Mouse (Mus musculus) cerebellum, adult (tissue): ENCODE measurements around the gene Dpysl4.
A peak's percentile ranks its signal among the peaks of the same experiment; 100 is the strongest.

Experiments used
- ATAC-seq: cut with Nextera tagmentation; 2 replicates; pipeline ENCODE4 v1.9.2; 2017; ENCODE audit warnings: mild to moderate bottlenecking, moderate library complexity, mixed read lengths; ENCODE audit not compliant: insufficient number of reproducible peaks, low FRiP score, low TSS enrichment

Gene Dpysl4

DNA sequence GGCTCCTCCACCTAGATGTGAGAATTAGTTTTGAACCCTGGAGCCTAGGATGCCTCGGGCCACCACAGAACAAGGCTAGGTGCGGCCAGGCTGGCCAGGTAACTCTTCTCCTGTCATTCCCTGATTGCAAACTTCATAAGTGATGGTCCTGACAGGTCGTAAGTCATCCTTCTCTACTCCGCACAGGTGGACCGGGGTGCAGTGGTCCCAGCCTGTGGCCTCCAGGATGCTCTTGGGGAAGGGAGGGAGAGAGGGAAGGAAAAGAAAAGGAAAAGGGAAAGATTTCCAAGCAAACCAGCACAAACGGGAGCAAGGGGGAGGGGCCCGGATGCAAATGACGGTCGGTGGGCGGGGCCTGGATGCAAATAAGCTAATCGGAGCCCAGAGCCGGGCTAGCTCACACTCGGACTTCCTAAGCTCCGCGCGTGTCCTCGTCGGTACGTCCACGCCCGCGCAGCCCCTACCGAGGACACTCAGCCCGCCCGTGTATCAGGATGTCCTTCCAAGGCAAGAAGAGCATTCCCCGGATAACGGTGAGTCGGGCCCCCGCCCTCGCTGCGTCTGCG is at the start of gene Dpysl4:
Gene Dpysl4 (plus strand): TSS at position 373 of the 566 bp plus-strand sequence.
- peak; percentile 73 for ATAC-seq

DNA sequence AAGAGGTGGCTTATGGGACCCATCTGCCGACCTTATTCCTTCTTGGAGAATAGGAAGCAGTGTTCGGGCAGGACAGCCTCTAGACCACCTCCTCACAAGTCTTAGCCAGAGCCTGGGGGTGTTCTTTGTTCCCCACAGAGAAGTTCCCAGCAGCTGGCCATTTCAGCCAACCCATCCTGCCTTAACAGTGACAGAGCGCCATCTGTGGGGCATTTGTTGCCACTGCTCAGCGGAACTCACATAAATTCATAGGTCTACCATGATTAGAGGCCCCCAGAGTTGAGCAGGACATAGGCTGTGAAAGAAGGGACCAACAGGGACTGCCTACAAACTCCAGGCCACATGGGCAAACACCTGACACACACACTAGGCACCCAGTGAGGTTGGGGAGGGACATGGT is 22.4 kb upstream of the Dpysl4 start:
- ATAC-seq, result no peak

DNA sequence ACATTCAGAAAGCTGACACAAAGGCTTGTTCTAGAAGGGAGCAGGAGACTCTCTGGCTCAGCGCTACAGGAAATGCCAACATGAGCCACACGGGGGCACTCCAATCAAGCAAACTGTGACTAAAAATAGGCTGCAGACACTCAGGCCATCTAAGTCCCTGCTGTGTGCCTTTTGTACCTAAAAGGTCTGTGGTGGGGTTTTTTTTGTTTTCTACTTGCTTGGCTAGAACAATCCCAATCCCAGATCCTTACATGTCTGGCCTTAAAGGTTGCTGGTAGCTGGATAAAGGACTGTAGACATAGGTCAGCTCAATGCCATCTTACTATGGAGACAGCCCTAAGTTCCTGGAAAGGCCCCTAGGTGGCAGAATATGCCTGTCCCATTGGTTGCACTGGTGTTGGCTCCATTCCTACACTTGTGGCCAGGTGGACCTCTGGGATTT is 17.6 kb upstream of the Dpysl4 start:
- peak; percentile 84 for ATAC-seq

GRCm38 (mm10) chr7:139074189-139074588 is 11.6 kb upstream of the Dpysl4 start:
- no peak for ATAC-seq

- ATAC-seq, result no peak
Observed at GRCm38 (mm10) chr7:139075054-139075794, 10.6 kb upstream of the Dpysl4 start.

- ATAC-seq, result peak; percentile 47; the same call in 1 of the 2 replicates
Observed at GRCm38 (mm10) chr7:139077283-139077682, 8.5 kb upstream of the Dpysl4 start.

DNA sequence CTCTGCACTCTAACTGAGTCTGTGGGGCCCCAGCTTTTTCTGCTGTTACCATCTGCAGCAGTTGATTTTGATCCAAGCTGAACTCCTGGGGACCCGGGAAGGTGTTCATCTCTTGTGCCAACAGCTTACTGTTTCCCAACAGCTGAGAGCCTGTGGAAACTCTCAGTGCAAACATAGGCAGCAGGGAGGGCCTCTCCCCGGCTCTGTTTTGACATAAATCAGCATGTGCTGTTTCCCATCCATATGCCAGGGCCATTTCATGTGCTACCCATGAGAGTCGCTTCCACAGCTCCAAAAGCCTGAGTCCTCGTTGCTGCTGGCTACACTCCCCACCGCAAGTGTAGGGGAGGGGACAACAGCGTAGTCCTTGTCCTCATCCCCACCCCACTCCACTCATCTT is 7.6 kb upstream of the Dpysl4 start:
- ATAC-seq, result no peak

GRCm38 (mm10) chr7:139079141-139079540 is 6.7 kb upstream of the Dpysl4 start:
- ATAC-seq, result no peak

DNA sequence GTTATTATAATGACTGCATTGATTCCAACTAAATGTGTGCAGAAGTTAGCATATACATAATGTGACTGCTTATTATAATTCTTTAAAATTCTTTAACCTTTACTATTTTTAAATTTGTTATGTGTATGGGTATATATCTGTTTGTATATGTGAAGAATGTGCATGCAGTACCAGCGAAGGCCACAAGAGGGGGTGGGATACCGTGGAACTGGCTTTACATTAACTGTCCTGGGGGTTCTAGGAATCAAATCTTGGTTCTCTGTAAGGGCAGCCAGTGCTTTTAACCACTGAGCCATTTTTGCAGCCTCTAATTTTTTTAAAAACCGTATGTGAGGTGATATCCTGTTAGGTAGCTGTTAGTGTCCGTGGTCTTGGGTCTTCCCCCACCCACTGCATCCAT is 5.1 kb upstream of the Dpysl4 start:
- no peak for ATAC-seq

DNA sequence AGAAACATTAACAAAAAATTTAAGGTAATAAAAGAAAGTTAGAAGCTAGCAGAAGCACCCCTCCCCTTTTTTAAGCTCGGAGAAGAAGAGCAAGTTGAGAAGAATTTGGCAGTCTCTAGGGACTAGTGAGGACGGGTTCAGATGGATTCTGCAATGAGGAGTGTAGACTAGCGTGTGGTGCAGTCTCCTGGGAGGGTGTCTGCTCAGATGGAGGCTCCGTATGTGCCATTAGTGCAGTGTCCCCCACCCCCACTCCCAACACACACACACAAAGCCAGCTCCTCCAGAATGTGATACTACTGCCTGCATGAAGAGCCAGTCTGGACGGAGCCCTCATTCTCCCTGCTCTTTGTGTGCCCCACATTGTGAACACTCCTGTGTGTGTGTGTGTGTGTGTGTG is 4.6 kb upstream of the Dpysl4 start:
- no peak for ATAC-seq

- no peak for ATAC-seq
Observed at GRCm38 (mm10) chr7:139082281-139082680, 3.5 kb upstream of the Dpysl4 start.

- ATAC-seq, result no peak
Observed at GRCm38 (mm10) chr7:139084316-139084715, 1.5 kb upstream of the Dpysl4 start.

- ATAC-seq, result peak; percentile 28
Observed at GRCm38 (mm10) chr7:139086195-139087158, 676 bp downstream of the Dpysl4 start.

DNA sequence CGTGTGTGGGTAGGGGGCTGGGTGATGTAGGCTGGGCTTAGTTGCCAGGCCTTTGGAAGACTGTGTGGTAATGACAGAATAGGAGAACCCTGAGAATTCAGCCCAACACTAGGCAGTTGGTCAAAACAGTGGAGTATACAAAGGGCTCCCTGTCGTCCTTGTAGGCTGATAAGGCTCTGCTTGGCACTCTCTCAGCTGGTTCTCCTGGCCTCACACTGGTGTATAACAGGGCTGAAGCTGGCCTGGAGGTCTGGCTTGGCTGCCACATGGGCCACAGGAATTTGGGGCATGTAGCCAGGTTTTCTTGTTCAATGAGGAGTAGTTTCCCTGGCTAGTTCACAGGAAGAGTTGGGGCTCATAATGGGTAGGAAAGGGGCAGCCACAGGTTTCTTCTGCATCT is 2.0 kb downstream of the Dpysl4 start:
- no peak for ATAC-seq

- ATAC-seq, result no peak
Observed at GRCm38 (mm10) chr7:139089892-139090874, 4.4 kb downstream of the Dpysl4 start.

- ATAC-seq, result no peak
Observed at GRCm38 (mm10) chr7:139091681-139092080, 5.9 kb downstream of the Dpysl4 start.

GRCm38 (mm10) chr7:139092676-139093075 is 6.9 kb downstream of the Dpysl4 start:
- ATAC-seq, result no peak

DNA sequence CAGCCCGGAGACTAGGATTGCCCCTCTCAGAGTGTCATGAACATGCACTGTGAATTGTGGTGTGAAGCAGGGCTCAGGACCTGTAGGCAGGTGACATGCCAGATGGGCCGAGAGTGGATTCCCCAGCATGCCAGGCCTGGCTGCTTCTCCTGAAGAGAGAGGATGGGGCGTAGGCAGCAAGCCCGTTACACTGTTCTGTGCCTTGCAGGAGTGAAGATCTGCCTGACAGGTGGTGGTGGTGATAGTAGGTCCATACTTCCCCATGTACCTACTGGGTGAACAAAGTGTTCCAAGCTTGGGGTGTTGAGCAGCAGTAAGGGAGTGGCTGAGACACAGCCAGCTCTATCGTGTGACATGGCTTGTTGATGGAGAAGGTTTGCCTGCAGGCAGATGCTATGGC is 7.3 kb downstream of the Dpysl4 start:
- peak; percentile 51; the same call in 1 of the 2 replicates for ATAC-seq

DNA sequence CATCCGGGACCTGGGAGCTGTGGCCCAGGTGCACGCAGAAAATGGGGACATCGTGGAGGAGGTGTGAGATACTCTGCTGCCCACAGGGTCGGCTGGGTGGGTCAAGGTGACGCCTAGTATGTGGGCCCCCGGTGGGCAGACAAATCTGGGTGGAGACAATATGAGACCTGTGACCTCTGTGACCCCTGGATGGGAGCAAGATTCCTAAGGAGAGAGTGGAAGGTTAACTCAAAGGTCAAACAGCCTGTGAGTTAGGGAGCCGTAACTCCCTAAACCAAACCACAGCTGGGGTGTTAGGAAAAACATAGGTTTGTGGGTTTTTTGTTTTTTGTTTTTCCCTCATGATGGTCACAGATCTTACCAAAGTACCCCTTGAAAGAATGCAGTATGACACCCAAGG is 8.0 kb downstream of the Dpysl4 start:
- no peak for ATAC-seq

GRCm38 (mm10) chr7:139094761-139095160 is 9.0 kb downstream of the Dpysl4 start:
- ATAC-seq, result peak; percentile 81
